Mouse (Mus musculus): ENCODE measurements around the gene Mgl2. TPM values are rescaled to one million over a fixed set of nuclear protein-coding genes. Genes with fewer than 3 reads are reported as not detected.

The Mgl2 gene
- polyA plus RNA-seq, 1 experiment = 1.2 TPM

DNA sequence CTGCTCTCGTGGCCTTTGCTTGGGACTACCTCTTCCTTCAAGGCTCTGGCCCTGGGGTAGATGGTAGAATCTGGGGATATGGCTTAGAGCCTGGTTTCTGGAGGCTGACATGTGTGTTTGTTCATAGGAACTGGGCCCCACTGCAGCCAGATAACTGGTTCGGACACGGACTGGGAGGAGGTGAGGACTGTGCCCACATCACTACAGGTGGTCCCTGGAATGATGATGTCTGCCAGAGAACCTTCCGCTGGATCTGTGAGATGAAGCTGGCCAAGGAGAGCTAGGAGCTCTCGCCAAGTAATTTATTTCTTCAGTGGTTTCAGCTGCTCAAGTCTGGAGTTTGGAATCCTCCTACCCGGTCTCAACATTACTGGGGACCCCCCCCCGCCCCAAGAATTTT is 40.2 kb downstream of the Mgl2 start:
- Histone ChIP-seq H3K79me2 (ENCODE audit: control insufficient read depth, insufficient read depth) (no peaks in the 10 kb centered on the region), H3K4me2 (ENCODE audit: low read depth) (no peak overlapping the region), H3K36me3 (ENCODE audit: control insufficient read depth, insufficient read depth) (no peaks in the 10 kb centered on the region), H3ac (ENCODE audit: control insufficient read depth, insufficient read length) (no peak overlapping the region), H3K27me3 (ENCODE audit: control insufficient read depth, insufficient read depth, insufficient read length) (no peaks in the 10 kb centered on the region), H3K4me3 (no peak overlapping the region)
- no peak for TF ChIP-seq TCF3 (IDR thresholded peaks at IDR 0.05; ENCODE audit: insufficient read length, low read depth)
- no peak for TF ChIP-seq USF1 (IDR thresholded peaks at IDR 0.05; ENCODE audit: low read depth)
- TF ChIP-seq TCF12 (IDR thresholded peaks at IDR 0.05; ENCODE audit: insufficient read depth, poor library complexity, severe bottlenecking) = no peak
- TF ChIP-seq E2F4 (IDR thresholded peaks at IDR 0.05; ENCODE audit: insufficient read depth) = no peak
- TF ChIP-seq POLR2AphosphoS2 (IDR thresholded peaks at IDR 0.05; ENCODE audit: insufficient read length, low read depth) = no peak
- TF ChIP-seq CEBPB (IDR thresholded peaks at IDR 0.05; ENCODE audit: insufficient read depth, poor library complexity, severe bottlenecking) = no peak
- no peak for TF ChIP-seq MYOD1 (IDR thresholded peaks at IDR 0.05; ENCODE audit: control insufficient read depth in 1 of 3, insufficient read length in 2 of 3, low read depth in 2 of 3)
- no peak for TF ChIP-seq MAX (IDR thresholded peaks at IDR 0.05; ENCODE audit: low read depth)
- no peak for TF ChIP-seq POLR2A (IDR thresholded peaks at IDR 0.05; ENCODE audit: insufficient read length, low read depth)
- TF ChIP-seq MYOG (IDR thresholded peaks at IDR 0.05; ENCODE audit: control insufficient read depth in 1 of 3, insufficient read depth in 1 of 3, insufficient read length in 2 of 3, low read depth in 2 of 3) = no peak
- no peak for TF ChIP-seq SRF (IDR thresholded peaks at IDR 0.05; ENCODE audit: control insufficient read depth, insufficient read length, low read depth)
- TF ChIP-seq REST (IDR thresholded peaks at IDR 0.05; ENCODE audit: insufficient read depth, insufficient read length) = no peak

GRCm38 (mm10) chr11:70171181-70171580 is 41.1 kb downstream of the Mgl2 start:
- no peak overlapping the region for H3K4me3 ChIP-seq
- no peaks in the 10 kb centered on the region for H3K36me3 ChIP-seq (ENCODE audit: control insufficient read depth, insufficient read depth)
- H3K4me2 ChIP-seq (ENCODE audit: low read depth) = no peak overlapping the region
- TF ChIP-seq POLR2A (IDR thresholded peaks at IDR 0.05; ENCODE audit: insufficient read length, low read depth) = no peak
- no peak for TF ChIP-seq MAX (IDR thresholded peaks at IDR 0.05; ENCODE audit: low read depth)
- no peak for TF ChIP-seq REST (IDR thresholded peaks at IDR 0.05; ENCODE audit: insufficient read depth, insufficient read length)
- TF ChIP-seq USF1 (IDR thresholded peaks at IDR 0.05; ENCODE audit: low read depth) = no peak
- TF ChIP-seq TCF12 (IDR thresholded peaks at IDR 0.05; ENCODE audit: insufficient read depth, poor library complexity, severe bottlenecking) = no peak
- TF ChIP-seq MYOG (IDR thresholded peaks at IDR 0.05; ENCODE audit: control insufficient read depth in 1 of 3, insufficient read depth in 1 of 3, insufficient read length in 2 of 3, low read depth in 2 of 3) = no peak
- TF ChIP-seq CEBPB (IDR thresholded peaks at IDR 0.05; ENCODE audit: insufficient read depth, poor library complexity, severe bottlenecking) = no peak
- no peak for TF ChIP-seq E2F4 (IDR thresholded peaks at IDR 0.05; ENCODE audit: insufficient read depth)
- no peak for TF ChIP-seq TCF3 (IDR thresholded peaks at IDR 0.05; ENCODE audit: insufficient read length, low read depth)
- TF ChIP-seq MYOD1 (IDR thresholded peaks at IDR 0.05; ENCODE audit: control insufficient read depth in 1 of 3, insufficient read length in 2 of 3, low read depth in 2 of 3) = no peak
- no peak for TF ChIP-seq SRF (IDR thresholded peaks at IDR 0.05; ENCODE audit: control insufficient read depth, insufficient read length, low read depth)
- TF ChIP-seq POLR2AphosphoS2 (IDR thresholded peaks at IDR 0.05; ENCODE audit: insufficient read length, low read depth) = no peak
- H3K27me3 ChIP-seq (ENCODE audit: control insufficient read depth, insufficient read depth, insufficient read length) = no peaks in the 10 kb centered on the region
- no peak overlapping the region for H3ac ChIP-seq (ENCODE audit: control insufficient read depth, insufficient read length)
- H3K79me2 ChIP-seq (ENCODE audit: control insufficient read depth, insufficient read depth) = no peaks in the 10 kb centered on the region

GRCm38 (mm10) chr11:70171847-70172246 is 41.7 kb downstream of the Mgl2 start:
- no peak overlapping the region for H3K4me3 ChIP-seq
- no peak overlapping the region for H3K4me2 ChIP-seq (ENCODE audit: low read depth)
- TF ChIP-seq POLR2AphosphoS2 (IDR thresholded peaks at IDR 0.05; ENCODE audit: insufficient read length, low read depth) = no peak
- TF ChIP-seq MYOD1 (IDR thresholded peaks at IDR 0.05; ENCODE audit: control insufficient read depth in 1 of 3, insufficient read length in 2 of 3, low read depth in 2 of 3) = no peak
- TF ChIP-seq REST (IDR thresholded peaks at IDR 0.05; ENCODE audit: insufficient read depth, insufficient read length) = no peak
- TF ChIP-seq MAX (IDR thresholded peaks at IDR 0.05; ENCODE audit: low read depth) = no peak
- no peak for TF ChIP-seq E2F4 (IDR thresholded peaks at IDR 0.05; ENCODE audit: insufficient read depth)
- no peak for TF ChIP-seq TCF3 (IDR thresholded peaks at IDR 0.05; ENCODE audit: insufficient read length, low read depth)
- TF ChIP-seq SRF (IDR thresholded peaks at IDR 0.05; ENCODE audit: control insufficient read depth, insufficient read length, low read depth) = no peak
- TF ChIP-seq USF1 (IDR thresholded peaks at IDR 0.05; ENCODE audit: low read depth) = no peak
- no peak for TF ChIP-seq MYOG (IDR thresholded peaks at IDR 0.05; ENCODE audit: control insufficient read depth in 1 of 3, insufficient read depth in 1 of 3, insufficient read length in 2 of 3, low read depth in 2 of 3)
- no peak for TF ChIP-seq CEBPB (IDR thresholded peaks at IDR 0.05; ENCODE audit: insufficient read depth, poor library complexity, severe bottlenecking)
- no peak for TF ChIP-seq TCF12 (IDR thresholded peaks at IDR 0.05; ENCODE audit: insufficient read depth, poor library complexity, severe bottlenecking)
- TF ChIP-seq POLR2A (IDR thresholded peaks at IDR 0.05; ENCODE audit: insufficient read length, low read depth) = no peak
- H3K79me2 ChIP-seq (ENCODE audit: control insufficient read depth, insufficient read depth) = no peaks in the 10 kb centered on the region
- H3ac ChIP-seq (ENCODE audit: control insufficient read depth, insufficient read length) = no peak overlapping the region
- no peaks in the 10 kb centered on the region for H3K36me3 ChIP-seq (ENCODE audit: control insufficient read depth, insufficient read depth)
- no peaks in the 10 kb centered on the region for H3K27me3 ChIP-seq (ENCODE audit: control insufficient read depth, insufficient read depth, insufficient read length)

- Histone ChIP-seq H3K4me3 (no peak overlapping the region), H3K27me3 (ENCODE audit: control insufficient read depth, insufficient read depth, insufficient read length) (no peaks in the 10 kb centered on the region), H3K4me2 (ENCODE audit: low read depth) (no peak overlapping the region), H3K79me2 (ENCODE audit: control insufficient read depth, insufficient read depth) (no peaks in the 10 kb centered on the region), H3ac (ENCODE audit: control insufficient read depth, insufficient read length) (no peak overlapping the region), H3K36me3 (ENCODE audit: control insufficient read depth, insufficient read depth) (no peaks in the 10 kb centered on the region)
- TF ChIP-seq E2F4 (IDR thresholded peaks at IDR 0.05; ENCODE audit: insufficient read depth) = no peak
- TF ChIP-seq SRF (IDR thresholded peaks at IDR 0.05; ENCODE audit: control insufficient read depth, insufficient read length, low read depth) = no peak
- TF ChIP-seq TCF3 (IDR thresholded peaks at IDR 0.05; ENCODE audit: insufficient read length, low read depth) = no peak
- no peak for TF ChIP-seq TCF12 (IDR thresholded peaks at IDR 0.05; ENCODE audit: insufficient read depth, poor library complexity, severe bottlenecking)
- TF ChIP-seq POLR2AphosphoS2 (IDR thresholded peaks at IDR 0.05; ENCODE audit: insufficient read length, low read depth) = no peak
- no peak for TF ChIP-seq MYOG (IDR thresholded peaks at IDR 0.05; ENCODE audit: control insufficient read depth in 1 of 3, insufficient read depth in 1 of 3, insufficient read length in 2 of 3, low read depth in 2 of 3)
- no peak for TF ChIP-seq MYOD1 (IDR thresholded peaks at IDR 0.05; ENCODE audit: control insufficient read depth in 1 of 3, insufficient read length in 2 of 3, low read depth in 2 of 3)
- no peak for TF ChIP-seq CEBPB (IDR thresholded peaks at IDR 0.05; ENCODE audit: insufficient read depth, poor library complexity, severe bottlenecking)
- TF ChIP-seq MAX (IDR thresholded peaks at IDR 0.05; ENCODE audit: low read depth) = no peak
- no peak for TF ChIP-seq POLR2A (IDR thresholded peaks at IDR 0.05; ENCODE audit: insufficient read length, low read depth)
- TF ChIP-seq REST (IDR thresholded peaks at IDR 0.05; ENCODE audit: insufficient read depth, insufficient read length) = no peak
- TF ChIP-seq USF1 (IDR thresholded peaks at IDR 0.05; ENCODE audit: low read depth) = no peak
These were observed 42.2 kb downstream of the Mgl2 start for GRCm38 (mm10) chr11:70172298-70172697.
